Mouse (Mus musculus) CH12.LX (cell line): ENCODE data around the gene Gm26657.

Experiments used
- CTCF ChIP-seq, 2 experiments: IDR thresholded peaks in 1 of 2; conservative IDR thresholded peaks in 1 of 2; 2 replicates each; pipeline ENCODE4 v1.5.1; 2011 to 2012; ENCODE audit warnings: low read depth in 2 of 2, low read length in 2 of 2, improper control_type of control experiment in 1 of 2, inconsistent platforms in 1 of 2, mild to moderate bottlenecking in 1 of 2, moderate library complexity in 1 of 2
- E2F4 ChIP-seq: IDR thresholded peaks from 2 replicates; pipeline ENCODE4 v1.6.1; 2011; ENCODE audit warnings: low read depth, low read length, improper control_type of control experiment; ENCODE audit not compliant: insufficient replicate concordance
- ELF1 ChIP-seq: IDR thresholded peaks from 2 replicates; pipeline ENCODE4 v1.6.1; 2014; ENCODE audit warnings: low read depth, mild to moderate bottlenecking, inconsistent platforms, low read length, improper control_type of control experiment
- EP300 ChIP-seq: IDR thresholded peaks from 2 replicates; pipeline ENCODE4 v1.6.1; 2011; ENCODE audit warnings: low read length, improper control_type of control experiment
- MYC ChIP-seq: IDR thresholded peaks from 2 replicates; pipeline ENCODE4 v1.6.1; 2011; ENCODE audit warnings: low read depth, mild to moderate bottlenecking, improper control_type of control experiment, low read length
- NELFE ChIP-seq: IDR thresholded peaks from 2 replicates; pipeline ENCODE4 v1.6.1; 2011; ENCODE audit warnings: low read depth, low read length, improper control_type of control experiment
- POLR2A ChIP-seq: IDR thresholded peaks from 2 replicates; pipeline ENCODE4 v1.6.1; 2011; ENCODE audit warnings: low read depth, mild to moderate bottlenecking, improper control_type of control experiment, low read length

DNA sequence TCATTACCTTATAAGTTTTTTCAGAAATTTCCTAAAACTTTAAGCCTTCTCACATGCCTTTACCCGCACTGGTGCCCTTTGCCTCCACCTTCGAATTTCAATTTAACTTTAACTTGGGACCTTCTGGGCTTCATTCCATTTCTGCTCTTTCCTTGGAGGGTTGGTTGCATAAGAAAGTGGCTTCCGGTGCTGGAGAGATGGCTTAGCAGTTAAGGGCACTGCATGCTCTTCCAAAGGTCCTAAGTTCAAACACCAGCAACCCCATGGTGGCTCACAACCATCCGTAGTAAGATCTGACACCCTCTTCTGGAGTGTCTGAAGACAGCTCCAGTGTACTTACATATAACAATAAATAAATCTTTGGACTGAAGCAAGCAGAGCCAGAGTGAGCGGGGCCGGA, 16.6 kb upstream of the Gm26657 start:
- no peak for TF ChIP-seq NELFE
- TF ChIP-seq MYC: no peak
- TF ChIP-seq ELF1: no peak
- TF ChIP-seq E2F4: no peak
- TF ChIP-seq CTCF (conservative IDR thresholded peaks at IDR 0.05 in 1 of 2, IDR thresholded peaks at IDR 0.05 in 1 of 2; ENCODE audit: low read depth in 2 of 2, low read length in 2 of 2): no peak
- no peak for TF ChIP-seq POLR2A
- TF ChIP-seq EP300: no peak
